Mouse (Mus musculus) lung, embryonic 15.5 days (tissue): ENCODE data around the gene Rad9b. TPM values are rescaled to one million over a fixed set of nuclear protein-coding genes. Genes with fewer than 3 reads are reported as not detected.
"Not testable (repeated sequence)": the region's sequence is repeated elsewhere in the genome, so short reads cannot be mapped to it uniquely, and the experiment has no call there.

Experiments
- ATAC-seq: fragments of 200-750 bp; cut with Nextera tagmentation; 2 replicates; pipeline ENCODE4 v1.8.0; 2017; ENCODE audit warnings: moderate number of reproducible peaks, borderline replicate concordance; ENCODE audit not compliant: low FRiP score, low TSS enrichment; ENCODE audit errors: extremely low read depth
- H3K27ac ChIP-seq: fragments of 300-500 bp; sonication (generic); 2 replicates; pipeline ENCODE4 v1.5.1; 2015; ENCODE audit warnings: moderate library complexity, mild to moderate bottlenecking, inconsistent platforms
- H3K27me3 ChIP-seq: fragments of 300-500 bp; sonication (generic); 2 replicates; pipeline ENCODE4 v1.6.1; 2015; ENCODE audit warnings: inconsistent platforms
- H3K36me3 ChIP-seq: fragments of 300-500 bp; sonication (generic); 2 replicates; pipeline ENCODE4 v1.6.1; 2015; ENCODE audit warnings: inconsistent platforms
- H3K4me1 ChIP-seq: fragments of 300-500 bp; sonication (generic); 2 replicates; pipeline ENCODE4 v1.6.1; 2015; ENCODE audit warnings: inconsistent platforms
- H3K4me2 ChIP-seq: fragments of 300-500 bp; sonication (generic); 2 replicates; pipeline ENCODE4 v1.6.1; 2015; ENCODE audit warnings: inconsistent platforms, mild to moderate bottlenecking, moderate library complexity
- H3K4me3 ChIP-seq: fragments of 300-500 bp; sonication (generic); 2 replicates; pipeline ENCODE4 v1.5.1; 2015; ENCODE audit warnings: mild to moderate bottlenecking, inconsistent platforms
- H3K9ac ChIP-seq: fragments of 300-500 bp; sonication (generic); 2 replicates; pipeline ENCODE4 v1.6.1; 2015; ENCODE audit warnings: inconsistent platforms
- H3K9me3 ChIP-seq: fragments of 300-500 bp; sonication (generic); 2 replicates; pipeline ENCODE4 v1.6.1; 2016; ENCODE audit warnings: inconsistent platforms
- WGBS: fragments of 180-500 bp; shearing (Covaris S2); methylation state at CpG from one replicate; pipeline ENCODE4 v1.1.7; 2015; 5-methylcytosine and 5-hydroxymethylcytosine counted together
- polyA plus RNA-seq: library from polyadenylated mRNA; unstranded; fragments of >200 nt; fragmentation: Nextera tagmentation; extraction: Ambion mirVana; gene quantifications from 2 replicates; pipeline ENCODE4 v1.2.1, GENCODE M21; 2015

The Rad9b gene
- polyA plus RNA-seq, 1 experiment from 2014 or later = 9.2 TPM

- H3K4me2 ChIP-seq = no peak overlapping the region
- peaks cover 17% of the 10 kb centered on the region; the same call in 1 of the 2 replicates for H3K4me1 ChIP-seq
- peak overlapping the region; percentile 62 for H3K27ac ChIP-seq
- H3K9me3 ChIP-seq = no peaks in the 10 kb centered on the region
- no peak for ATAC-seq
- no peak overlapping the region for H3K4me3 ChIP-seq
- H3K27me3 ChIP-seq = no peaks in the 10 kb centered on the region
- no peak overlapping the region for H3K9ac ChIP-seq
- peaks cover 13% of the 10 kb centered on the region for H3K36me3 ChIP-seq
- 40% methylated on average over 12 of the region's 12 CpGs for WGBS
Observed at GRCm38 (mm10) chr5:122320205-122320781, 33.7 kb downstream of the Rad9b start.

- Histone ChIP-seq H3K9ac (no peak overlapping the region), H3K9me3 (no peaks in the 10 kb centered on the region), H3K27me3 (no peaks in the 10 kb centered on the region), H3K27ac (peak overlapping the region; percentile 62), H3K36me3 (peaks cover 12% of the 10 kb centered on the region), H3K4me1 (peaks cover 23% of the 10 kb centered on the region; the same call in 1 of the 2 replicates), H3K4me3 (no peak overlapping the region), H3K4me2 (no peak overlapping the region)
- no peak for ATAC-seq
- 63% methylated on average over 14 of the region's 14 CpGs for WGBS
Observed at GRCm38 (mm10) chr5:122319474-122320204, 34.4 kb downstream of the Rad9b start.

- ATAC-seq, H3K27me3 ChIP-seq, H3K9ac ChIP-seq, H3K4me3 ChIP-seq, H3K4me2 ChIP-seq, H3K9me3 ChIP-seq: not testable (repeated sequence)
- H3K27ac ChIP-seq = peak overlapping the region; percentile 62
- H3K4me1 ChIP-seq = peaks cover 25% of the 10 kb centered on the region; the same call in 1 of the 2 replicates
- WGBS = 66% methylated on average over 3 of the region's 3 CpGs
- peaks cover 13% of the 10 kb centered on the region for H3K36me3 ChIP-seq
Observed at GRCm38 (mm10) chr5:122318976-122319375, 35.1 kb downstream of the Rad9b start.

GRCm38 (mm10) chr5:122318100-122318499 is 35.9 kb downstream of the Rad9b start:
- no peak overlapping the region for H3K4me3 ChIP-seq
- ATAC-seq = no peak
- no peaks in the 10 kb centered on the region for H3K9me3 ChIP-seq
- no peak overlapping the region for H3K4me2 ChIP-seq
- H3K4me1 ChIP-seq = peaks cover 25% of the 10 kb centered on the region; the same call in 1 of the 2 replicates
- 70% methylated on average over 3 of the region's 3 CpGs for WGBS
- H3K27ac ChIP-seq = no peak overlapping the region
- peaks cover 16% of the 10 kb centered on the region for H3K36me3 ChIP-seq
- no peaks in the 10 kb centered on the region for H3K27me3 ChIP-seq
- H3K9ac ChIP-seq = no peak overlapping the region

- no peak for ATAC-seq
- 72% methylated on average over 11 of the region's 11 CpGs for WGBS
- no peak overlapping the region for H3K27ac ChIP-seq
- peaks cover 16% of the 10 kb centered on the region for H3K36me3 ChIP-seq
- no peak overlapping the region for H3K4me2 ChIP-seq
- H3K4me3 ChIP-seq = no peak overlapping the region
- H3K9me3 ChIP-seq = no peaks in the 10 kb centered on the region
- no peaks in the 10 kb centered on the region for H3K27me3 ChIP-seq
- peaks cover 27% of the 10 kb centered on the region for H3K4me1 ChIP-seq
- no peak overlapping the region for H3K9ac ChIP-seq
Observed at GRCm38 (mm10) chr5:122317329-122318045, 36.5 kb downstream of the Rad9b start.

GRCm38 (mm10) chr5:122314966-122315667 is 38.9 kb downstream of the Rad9b start:
- Histone ChIP-seq H3K27me3 (no peaks in the 10 kb centered on the region), H3K4me1 (peaks cover 36% of the 10 kb centered on the region), H3K4me2 (no peak overlapping the region), H3K36me3 (0 out of 2 replicates have a peak, but pooled peaks cover 4% of the 10 kb centered on the region), H3K9me3 (no peaks in the 10 kb centered on the region), H3K27ac (peak overlapping the region; percentile 42), H3K9ac (no peak overlapping the region), H3K4me3 (no peak overlapping the region)
- ATAC-seq = peak; percentile 86
- WGBS = 46% methylated on average over 20 of the region's 20 CpGs

GRCm38 (mm10) chr5:122312942-122313684 is 40.9 kb downstream of the Rad9b start:
- Histone ChIP-seq H3K9ac (no peak overlapping the region), H3K27me3 (no peaks in the 10 kb centered on the region), H3K27ac (no peak overlapping the region), H3K4me2 (no peak overlapping the region), H3K4me1 (peaks cover 24% of the 10 kb centered on the region), H3K36me3 (peaks cover 11% of the 10 kb centered on the region; the same call in 1 of the 2 replicates), H3K4me3 (no peak overlapping the region), H3K9me3 (no peaks in the 10 kb centered on the region)
- WGBS = 83% methylated on average over 17 of the region's 17 CpGs
- no peak for ATAC-seq

GRCm38 (mm10) chr5:122312346-122312745 is 41.7 kb downstream of the Rad9b start:
- Histone ChIP-seq H3K27ac (no peak overlapping the region), H3K4me3 (no peak overlapping the region), H3K4me2 (no peak overlapping the region), H3K9me3 (no peaks in the 10 kb centered on the region), H3K27me3 (no peaks in the 10 kb centered on the region), H3K9ac (no peak overlapping the region), H3K36me3 (peaks cover 11% of the 10 kb centered on the region; the same call in 1 of the 2 replicates), H3K4me1 (peaks cover 24% of the 10 kb centered on the region)
- 67% methylated on average over 4 of the region's 4 CpGs for WGBS
- no peak for ATAC-seq

GRCm38 (mm10) chr5:122311692-122312091 is 42.3 kb downstream of the Rad9b start:
- no peak for ATAC-seq
- H3K9ac ChIP-seq = no peak overlapping the region
- no peak overlapping the region for H3K27ac ChIP-seq
- H3K4me1 ChIP-seq = peaks cover 24% of the 10 kb centered on the region
- WGBS = 59% methylated on average over 7 of the region's 7 CpGs
- no peak overlapping the region for H3K4me3 ChIP-seq
- H3K9me3 ChIP-seq = no peaks in the 10 kb centered on the region
- no peaks in the 10 kb centered on the region for H3K27me3 ChIP-seq
- no peak overlapping the region for H3K4me2 ChIP-seq
- H3K36me3 ChIP-seq = peaks cover 11% of the 10 kb centered on the region; the same call in 1 of the 2 replicates

GRCm38 (mm10) chr5:122310699-122311098 is 43.3 kb downstream of the Rad9b start:
- Histone ChIP-seq H3K27ac (no peak overlapping the region), H3K9me3 (no peaks in the 10 kb centered on the region), H3K36me3 (peaks cover 11% of the 10 kb centered on the region; the same call in 1 of the 2 replicates), H3K4me1 (peaks cover 23% of the 10 kb centered on the region), H3K4me3 (no peak overlapping the region), H3K27me3 (no peaks in the 10 kb centered on the region), H3K9ac (no peak overlapping the region), H3K4me2 (no peak overlapping the region)
- no peak for ATAC-seq
- 84% methylated on average over 8 of the region's 8 CpGs for WGBS

GRCm38 (mm10) chr5:122306536-122306935 is 47.5 kb downstream of the Rad9b start:
- ATAC-seq = no peak
- H3K4me1 ChIP-seq = peaks cover 25% of the 10 kb centered on the region
- no peaks in the 10 kb centered on the region for H3K9me3 ChIP-seq
- WGBS = 85% methylated on average over 3 of the region's 3 CpGs
- H3K27me3 ChIP-seq = no peaks in the 10 kb centered on the region
- H3K27ac ChIP-seq = no peak overlapping the region
- H3K9ac ChIP-seq = no peak overlapping the region
- no peak overlapping the region for H3K4me3 ChIP-seq
- peaks cover 7% of the 10 kb centered on the region; the same call in 1 of the 2 replicates for H3K36me3 ChIP-seq
- no peak overlapping the region for H3K4me2 ChIP-seq
